Mouse (Mus musculus): ENCODE data around the gene Rrp15.

Rrp15 gene

GRCm38 (mm10) chr1:186712802-186713471, 36.2 kb downstream of the Rrp15 start:
- peak; percentile 15 to 47 for DNase-seq

DNA sequence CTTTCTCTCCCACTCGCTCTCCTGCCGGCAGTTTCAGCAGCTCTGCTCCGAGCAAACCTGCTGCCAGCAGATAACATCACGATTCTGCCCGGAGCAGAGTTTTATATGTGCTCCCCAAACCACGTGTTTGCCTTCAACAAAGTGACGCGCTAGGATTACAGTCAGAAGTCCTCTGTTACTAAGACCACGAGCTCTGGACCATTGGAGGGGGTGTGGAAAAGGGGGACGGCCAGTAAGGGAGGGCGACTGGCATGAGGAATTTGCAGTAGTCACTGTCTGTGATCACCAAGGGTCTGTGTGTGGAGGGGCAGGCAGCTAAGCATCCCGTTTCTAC, 43.3 kb downstream of the Rrp15 start, which contains the start of gene Tgfb2:
Gene Tgfb2 (minus strand): TSS at position 75 of the 334 bp plus-strand sequence.
- DNase-seq = no peak

DNA sequence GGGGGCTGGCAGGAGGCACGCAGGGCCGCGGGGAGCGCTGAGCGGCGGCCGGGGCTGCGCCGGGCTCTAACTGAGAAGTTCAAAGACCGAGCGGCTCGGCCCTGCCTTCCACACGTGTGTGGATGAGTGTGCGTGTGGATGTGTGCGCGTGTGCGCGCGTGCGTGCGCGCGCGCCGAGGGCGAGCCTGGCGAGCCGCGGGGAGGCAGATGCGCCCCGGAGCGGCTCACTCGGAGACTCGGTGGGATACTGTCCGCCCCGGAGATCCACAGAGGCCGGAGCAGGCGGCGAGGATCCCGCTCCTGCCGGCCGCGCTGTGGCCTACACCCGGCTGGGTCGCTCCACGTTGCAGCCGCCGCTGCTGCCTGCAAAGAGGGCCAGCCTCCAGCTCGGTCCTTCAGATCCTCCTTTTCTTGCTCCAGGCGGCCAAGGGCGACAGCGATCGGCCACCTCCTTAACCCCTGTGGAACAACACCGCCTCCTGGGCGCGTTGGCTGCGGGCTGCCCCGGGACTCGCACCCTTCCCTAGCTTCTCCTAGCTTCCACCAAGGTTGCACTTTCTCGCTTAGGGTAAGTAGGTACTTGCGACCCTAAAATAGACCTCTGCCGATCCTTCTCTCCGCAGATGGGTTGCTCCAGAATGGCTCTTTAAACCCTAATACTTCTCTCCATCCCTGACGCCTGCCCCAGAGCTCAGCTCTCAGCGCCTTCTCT, 43.8 kb downstream of the Rrp15 start:
- peak; percentile 23 to 24 for DNase-seq

GRCm38 (mm10) chr1:186703980-186704701, 45.0 kb downstream of the Rrp15 start:
- peak; percentile 9 to 13 for DNase-seq

DNA sequence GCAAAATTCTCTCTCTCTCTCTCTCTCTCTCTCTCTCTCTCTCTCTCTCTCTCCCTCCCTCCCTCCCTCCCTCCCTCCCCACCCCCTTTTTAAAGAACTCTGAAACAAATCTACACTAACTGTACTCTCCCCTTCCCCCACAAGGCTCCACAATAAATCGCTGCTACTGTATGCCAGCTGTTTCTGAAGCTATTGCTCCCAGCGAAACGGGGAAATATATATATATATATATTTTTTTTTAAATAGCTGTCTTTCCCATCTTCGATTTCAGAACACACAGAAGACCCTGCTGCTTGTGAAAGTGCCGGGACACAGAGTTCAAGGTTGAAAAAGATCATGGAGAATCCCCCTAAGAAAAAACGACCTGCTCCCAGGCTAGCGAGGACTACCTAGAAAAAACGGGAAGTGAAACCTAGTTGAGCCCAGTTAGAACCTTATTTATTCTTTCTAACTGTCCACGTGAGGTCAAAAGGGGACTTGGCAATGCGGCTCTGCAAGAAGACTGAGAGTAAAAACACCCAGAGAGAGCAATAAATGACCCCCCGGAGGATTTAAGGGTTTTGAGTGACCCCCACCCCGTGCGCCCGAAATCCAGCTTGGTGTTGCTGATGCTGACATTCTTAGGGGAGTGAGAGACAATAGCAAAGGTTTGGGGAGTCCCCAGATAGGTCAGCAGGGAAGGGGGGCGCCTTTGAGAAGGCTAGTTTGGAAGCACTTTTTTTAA, 45.7 kb downstream of the Rrp15 start:
- DNase-seq = no peak

- DNase-seq = no peak
Observed at GRCm38 (mm10) chr1:186702391-186703255, 46.5 kb downstream of the Rrp15 start.

DNA sequence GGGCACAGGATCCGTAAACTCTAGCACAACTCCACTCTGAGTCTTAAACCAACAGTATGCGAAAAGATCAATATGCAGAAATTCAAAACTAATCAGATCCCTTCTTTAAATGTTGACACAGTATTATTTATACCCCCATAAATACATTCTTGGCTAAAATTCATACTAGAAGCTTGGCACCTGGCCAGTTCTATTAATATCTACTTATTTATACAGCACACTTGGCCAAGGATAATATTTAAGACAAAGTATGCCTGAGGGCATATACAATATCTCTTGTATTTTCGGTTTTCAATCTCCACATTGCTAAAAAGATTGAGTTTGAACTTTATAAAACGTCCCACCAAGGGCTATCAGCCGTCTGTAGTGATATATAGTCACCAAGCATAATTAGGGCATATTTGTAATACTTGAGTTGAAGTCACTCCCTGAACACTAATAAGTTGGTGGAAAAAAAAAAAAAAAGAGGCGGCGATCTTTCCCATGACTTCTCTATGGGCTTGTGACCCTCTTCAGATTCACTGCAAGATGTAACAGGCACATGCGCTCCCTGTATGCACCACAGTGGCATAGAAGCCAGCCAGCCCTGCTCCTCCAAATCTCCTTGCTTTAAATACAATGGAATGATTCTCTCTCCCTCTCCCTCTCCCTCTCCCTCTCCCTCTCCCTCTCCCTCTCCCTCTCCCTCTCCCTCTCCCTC, 47.8 kb downstream of the Rrp15 start:
- no peak for DNase-seq

DNA sequence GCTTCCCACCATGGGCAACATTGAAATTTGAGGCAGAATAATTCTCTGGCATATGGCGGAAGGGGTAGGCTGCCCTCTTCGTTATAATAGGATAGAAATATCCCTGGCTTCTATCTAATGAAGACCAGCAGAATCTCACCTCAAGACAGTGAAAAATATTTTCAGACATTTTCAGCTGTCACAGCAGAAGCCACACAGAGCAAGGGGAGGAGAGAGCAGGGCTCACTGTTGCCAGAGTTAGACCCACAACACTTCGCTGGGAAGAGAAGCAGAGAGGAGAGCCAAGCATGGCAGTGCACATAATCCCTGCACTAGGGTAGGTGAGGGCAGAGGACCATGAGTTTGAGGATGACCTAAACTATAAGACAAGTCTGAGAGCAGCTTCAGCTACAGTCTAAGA, 48.7 kb downstream of the Rrp15 start:
- DNase-seq = no peak

- no peak for DNase-seq
Observed at GRCm38 (mm10) chr1:186698583-186699338, 50.4 kb downstream of the Rrp15 start.

DNA sequence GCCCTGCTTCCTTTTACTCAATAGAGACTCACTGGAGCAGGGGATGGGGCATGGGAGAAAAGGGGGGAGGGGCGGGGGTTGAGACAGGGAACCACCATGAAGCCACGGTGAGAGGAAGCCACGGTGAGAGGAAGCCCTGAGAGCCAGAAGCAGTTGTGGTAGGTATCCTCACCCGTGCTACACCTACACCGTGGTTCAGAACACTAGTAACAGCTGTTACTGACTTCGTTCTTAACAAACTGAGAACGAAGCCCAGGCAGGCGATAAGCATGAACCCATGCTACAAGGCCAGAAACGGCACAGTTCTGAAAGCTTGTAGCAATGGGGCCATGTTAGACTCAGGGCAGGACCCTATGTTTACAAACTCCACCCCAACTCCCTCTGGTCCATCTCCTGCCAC, 52.9 kb downstream of the Rrp15 start:
- DNase-seq = no peak

DNA sequence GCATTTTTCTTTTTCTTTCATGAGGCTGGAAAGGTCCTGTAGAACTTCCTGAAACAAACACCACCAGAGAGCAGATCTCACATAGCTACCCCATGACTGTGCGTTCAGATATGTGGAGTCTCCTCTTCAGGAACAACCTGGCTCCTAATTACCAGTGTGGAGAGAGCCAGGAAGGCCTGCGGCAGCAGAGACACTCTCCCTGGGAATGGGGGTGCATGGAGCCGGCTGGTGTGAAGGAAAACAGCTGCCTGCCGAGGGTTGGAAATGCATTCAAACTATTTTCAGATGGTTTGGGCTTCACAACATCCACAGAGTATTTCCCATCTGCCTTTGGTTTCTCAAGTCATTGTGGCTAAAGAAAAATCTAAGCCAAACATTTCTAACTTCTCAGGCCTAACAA, 53.8 kb downstream of the Rrp15 start:
- DNase-seq = no peak

DNA sequence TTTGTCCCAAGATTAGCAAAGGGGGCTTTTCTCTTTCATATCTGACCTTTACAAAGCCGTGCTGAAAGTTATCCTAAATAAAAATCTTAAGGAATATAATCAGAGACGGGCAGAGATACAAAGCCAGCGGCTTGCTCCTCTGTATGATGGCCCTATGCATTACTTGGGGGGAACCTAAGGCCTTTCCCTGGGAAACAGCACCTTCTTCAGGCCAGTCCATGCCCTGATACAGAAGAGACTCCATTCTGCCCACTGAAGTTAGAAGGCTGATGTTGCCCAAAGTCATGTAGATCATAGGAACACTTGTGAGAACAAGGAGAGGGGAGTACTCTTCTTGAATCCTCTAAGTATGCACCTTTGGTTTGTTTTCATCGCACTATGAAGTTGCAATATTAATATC, 56.8 kb downstream of the Rrp15 start:
- DNase-seq = no peak

DNA sequence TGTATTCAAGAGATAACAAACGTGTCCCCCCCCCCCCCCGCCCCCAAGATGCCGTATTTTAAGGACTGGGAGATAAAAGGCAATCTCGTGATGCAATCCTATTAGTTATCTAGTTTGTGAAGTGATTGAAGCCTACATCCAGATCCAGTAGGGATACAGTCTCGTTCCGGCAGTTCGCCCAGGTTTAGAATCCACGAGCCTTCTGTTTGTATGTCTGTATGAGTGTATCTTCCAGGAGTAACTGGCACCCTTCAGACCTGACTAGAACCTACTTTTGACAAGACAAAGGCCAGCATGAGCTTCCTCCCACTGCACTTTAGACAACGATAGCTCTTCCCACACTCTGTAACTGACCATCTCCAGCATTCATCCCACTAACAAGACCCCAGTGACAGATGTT, 57.5 kb downstream of the Rrp15 start:
- no peak for DNase-seq

DNA sequence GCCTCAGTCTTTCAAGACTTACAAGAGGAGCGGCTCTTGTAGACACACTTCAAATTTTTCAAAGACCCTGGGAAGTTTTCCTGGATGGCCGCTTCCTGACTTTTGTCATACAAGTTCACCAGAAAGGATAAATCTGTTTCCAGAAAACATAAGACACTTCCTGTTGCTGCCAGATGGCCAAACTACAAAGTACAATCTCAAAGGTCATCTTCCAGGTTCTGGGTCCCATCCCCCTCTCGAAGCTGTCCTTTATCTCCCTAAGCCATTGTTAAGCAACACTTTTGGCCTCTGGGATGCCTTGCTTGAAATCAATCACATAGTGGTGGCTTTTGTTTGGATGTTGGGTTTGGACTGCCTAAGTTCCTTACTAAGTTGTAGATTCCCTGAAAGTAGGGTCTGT, 65.1 kb downstream of the Rrp15 start:
- no peak for DNase-seq

DNA sequence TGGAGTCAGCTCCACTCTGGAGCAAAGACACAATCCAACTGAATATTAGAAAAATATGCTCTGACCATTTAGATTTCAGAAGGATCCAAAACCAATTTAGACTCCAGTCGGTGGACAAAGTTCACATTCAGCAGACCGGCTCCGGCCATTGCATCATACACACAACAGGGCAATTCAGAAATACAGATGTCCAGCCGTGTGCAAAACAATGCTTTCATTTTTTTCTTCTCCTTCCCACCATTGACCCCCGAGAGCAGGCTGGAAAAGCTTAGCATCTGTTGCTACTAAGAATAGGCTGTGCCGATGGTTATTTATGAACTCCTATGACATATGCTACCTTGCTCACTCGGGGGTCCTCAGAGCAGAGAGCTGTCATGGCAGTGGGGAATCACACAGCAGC, 66.6 kb downstream of the Rrp15 start:
- DNase-seq = no peak

- DNase-seq = no peak
Observed at GRCm38 (mm10) chr1:186677614-186678013, 71.5 kb downstream of the Rrp15 start.

DNA sequence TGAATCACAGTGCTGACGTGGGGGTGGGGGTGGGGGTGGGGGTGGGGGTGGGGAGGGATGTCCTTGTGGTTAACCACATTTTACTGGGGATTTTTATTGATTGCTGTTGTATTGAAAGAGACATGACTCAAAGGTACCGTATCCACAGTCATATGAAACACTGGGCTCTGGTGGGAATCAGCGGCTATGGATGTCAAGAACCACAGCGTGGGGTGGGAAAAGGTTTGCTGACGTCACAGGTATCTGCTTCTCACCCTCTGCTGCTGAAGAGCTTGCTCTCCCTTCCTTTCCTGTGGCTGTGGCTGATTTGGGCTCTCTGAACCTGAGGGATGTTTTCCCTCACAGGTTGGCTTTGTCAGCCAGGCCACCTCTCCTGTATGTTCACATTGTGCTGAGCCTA, 73.0 kb downstream of the Rrp15 start:
- no peak for DNase-seq

- no peak for DNase-seq
Observed at GRCm38 (mm10) chr1:186675263-186675662, 73.9 kb downstream of the Rrp15 start.

DNA sequence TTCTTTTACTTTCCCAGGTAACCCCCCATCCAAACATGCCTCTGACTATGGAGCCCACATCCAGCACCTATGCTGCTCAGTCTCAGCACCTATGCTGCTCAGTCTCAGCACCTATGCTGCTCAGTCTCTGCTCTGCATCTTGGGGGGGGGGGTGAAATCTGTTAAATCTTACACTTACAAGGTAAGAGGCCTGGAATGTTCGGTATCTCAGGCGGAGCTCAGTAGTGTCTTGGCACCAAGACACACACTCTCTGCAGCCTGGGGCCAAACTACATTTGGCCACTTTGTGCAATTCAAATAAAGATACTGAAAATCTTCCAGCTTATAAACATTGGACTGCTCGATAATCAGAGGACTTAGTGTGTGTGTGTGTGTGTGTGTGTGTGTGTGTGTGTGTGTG, 74.5 kb downstream of the Rrp15 start:
- no peak for DNase-seq

GRCm38 (mm10) chr1:186673166-186673565, 76.0 kb downstream of the Rrp15 start:
- no peak for DNase-seq
